Mouse (Mus musculus) inflammation-experienced regulatory T-cells, adult 16 weeks (primary cell): ENCODE measurements around the gene Cyp2b23. TPM values are rescaled to one million over a fixed set of nuclear protein-coding genes. Genes with fewer than 3 reads are reported as not detected.

Source experiments
- polyA plus RNA-seq: library from polyadenylated mRNA; unstranded; fragments of 100-300 nt; shearing (Covaris generic); gene quantifications from one replicate; pipeline ENCODE4 v1.2.1, GENCODE M21; 2017

Gene Cyp2b23
- polyA plus RNA-seq = 0.13 TPM

DNA sequence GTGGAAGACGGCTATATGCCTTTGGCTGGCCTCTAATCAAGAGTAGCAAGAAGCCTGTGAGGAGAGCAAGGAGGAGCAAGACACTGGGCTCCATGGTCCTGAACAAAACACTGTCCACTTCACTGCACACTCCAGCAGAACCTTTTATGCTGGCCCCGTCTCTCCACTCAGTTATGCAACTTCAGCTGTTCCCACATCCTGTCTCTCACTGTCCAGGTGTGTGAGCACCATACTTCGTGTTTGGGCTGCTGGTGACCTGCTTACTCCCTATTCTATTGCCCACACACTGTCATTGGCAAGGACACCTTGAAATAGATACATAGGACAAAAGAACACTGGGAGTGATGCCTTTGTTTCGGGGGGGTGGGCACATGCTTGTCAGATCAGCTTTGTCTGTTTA is at the start of gene Cyp2b23:
Gene Cyp2b23, minus strand, starts transcription at position 101 of the 400 bp plus-strand sequence.

GRCm38 (mm10) chr7:26618364-26618763 is 67.9 kb downstream of the Cyp2b23 start, which contains the start of gene Vmn1r185:
Gene Vmn1r185 (minus strand): TSS chr7:26618464.

Other genes starting within 250 kb of the Cyp2b23 start
- gene Nlrp9a, start 151.4 kb downstream of the Cyp2b23 start, polyA plus RNA-seq = not detected
- not detected for gene Vmn1r185, start 68.0 kb downstream of the Cyp2b23 start, polyA plus RNA-seq
- gene Cyp2b19, start 70.7 kb upstream of the Cyp2b23 start, polyA plus RNA-seq = not detected
- not detected for gene Cyp2g1, start 122.5 kb upstream of the Cyp2b23 start, polyA plus RNA-seq
- gene Cyp2a5, start 148.9 kb upstream of the Cyp2b23 start, polyA plus RNA-seq = not detected